Mouse (Mus musculus) hindbrain, embryonic 16.5 days (tissue): ENCODE measurements at regions not wholly inside any gene's neighbourhood (a gene's known extent, or its start where the extent isn't known, plus 50 kb on each side); places are given as distances from the start of the nearest gene placed in this dataset.
A peak's percentile ranks its signal among the peaks of the same experiment; 100 is the strongest.

ENCODE experiments used
- ATAC-seq: fragments of 200-750 bp; cut with Nextera tagmentation; 2 replicates; pipeline ENCODE4 v1.8.0; 2017; ENCODE audit warnings: moderate TSS enrichment, moderate library complexity
- H3K27ac ChIP-seq: fragments of 300-500 bp; sonication (generic); 2 replicates; pipeline ENCODE4 v1.5.1; 2014; ENCODE audit warnings: low read depth, mild to moderate bottlenecking, control low read depth, low read length, moderate library complexity
- H3K27me3 ChIP-seq: fragments of 300-500 bp; sonication (generic); replicated peaks from 2 replicates; pipeline ENCODE4 v1.6.1; 2014; ENCODE audit warnings: low read length; ENCODE audit not compliant: control insufficient read depth, insufficient read depth
- H3K36me3 ChIP-seq: fragments of 300-500 bp; sonication (generic); 2 replicates; pipeline ENCODE4 v1.6.1; 2014; ENCODE audit warnings: mild to moderate bottlenecking, low read length, moderate library complexity, mixed read lengths; ENCODE audit not compliant: control insufficient read depth, insufficient read depth
- H3K4me1 ChIP-seq: fragments of 300-500 bp; sonication (generic); 2 replicates; pipeline ENCODE4 v1.6.1; 2014; ENCODE audit warnings: low read depth, low read length; ENCODE audit not compliant: control insufficient read depth, insufficient read depth
- H3K4me2 ChIP-seq: fragments of 300-500 bp; sonication (generic); 2 replicates; pipeline ENCODE4 v1.6.1; 2014; ENCODE audit warnings: mild to moderate bottlenecking, low read length, control low read depth, moderate library complexity
- H3K4me3 ChIP-seq: fragments of 300-500 bp; sonication (generic); 2 replicates; pipeline ENCODE4 v1.5.1; 2014; ENCODE audit warnings: mild to moderate bottlenecking, low read length, control low read depth, moderate library complexity
- H3K9ac ChIP-seq: fragments of 300-500 bp; sonication (generic); 2 replicates; pipeline ENCODE4 v1.6.1; 2014; ENCODE audit warnings: low read depth, mild to moderate bottlenecking, control low read depth, low read length, moderate library complexity
- H3K9me3 ChIP-seq: fragments of 300-500 bp; sonication (generic); 2 replicates; pipeline ENCODE4 v1.6.1; 2014; ENCODE audit warnings: mild to moderate bottlenecking, low read length, moderate library complexity; ENCODE audit not compliant: control insufficient read depth
- WGBS: fragments of 180-500 bp; shearing (Covaris S2); extraction: QIAGEN DNeasy Blood & Tissue Kit; methylation state at CpG from one replicate; pipeline ENCODE4 v1.1.7; 2014; 5-methylcytosine and 5-hydroxymethylcytosine counted together

- no peaks in the 10 kb centered on the region for H3K27me3 ChIP-seq
- H3K27ac ChIP-seq = no peak overlapping the region
- H3K9me3 ChIP-seq = no peaks in the 10 kb centered on the region
- H3K4me2 ChIP-seq = no peak overlapping the region
- 92% methylated on average over 2 of the region's 2 CpGs for WGBS
- ATAC-seq = no peak
- H3K9ac ChIP-seq = no peak overlapping the region
- no peaks in the 10 kb centered on the region for H3K36me3 ChIP-seq
- no peaks in the 10 kb centered on the region for H3K4me1 ChIP-seq
- no peak overlapping the region for H3K4me3 ChIP-seq
These were observed 218.8 kb downstream of the Ttll7 start for GRCm38 (mm10) chr3:147070972-147071371.

- Histone ChIP-seq H3K27ac (no peak overlapping the region), H3K4me2 (no peak overlapping the region), H3K4me3 (no peak overlapping the region), H3K27me3 (no peaks in the 10 kb centered on the region), H3K9ac (no peak overlapping the region), H3K9me3 (no peaks in the 10 kb centered on the region), H3K36me3 (no peaks in the 10 kb centered on the region), H3K4me1 (no peaks in the 10 kb centered on the region; the same call in 1 of the 2 replicates)
- ATAC-seq = no peak
- 72% methylated on average over 3 of the region's 3 CpGs for WGBS
These were observed 228.0 kb downstream of the Ttll7 start for GRCm38 (mm10) chr3:147080197-147080596.

DNA sequence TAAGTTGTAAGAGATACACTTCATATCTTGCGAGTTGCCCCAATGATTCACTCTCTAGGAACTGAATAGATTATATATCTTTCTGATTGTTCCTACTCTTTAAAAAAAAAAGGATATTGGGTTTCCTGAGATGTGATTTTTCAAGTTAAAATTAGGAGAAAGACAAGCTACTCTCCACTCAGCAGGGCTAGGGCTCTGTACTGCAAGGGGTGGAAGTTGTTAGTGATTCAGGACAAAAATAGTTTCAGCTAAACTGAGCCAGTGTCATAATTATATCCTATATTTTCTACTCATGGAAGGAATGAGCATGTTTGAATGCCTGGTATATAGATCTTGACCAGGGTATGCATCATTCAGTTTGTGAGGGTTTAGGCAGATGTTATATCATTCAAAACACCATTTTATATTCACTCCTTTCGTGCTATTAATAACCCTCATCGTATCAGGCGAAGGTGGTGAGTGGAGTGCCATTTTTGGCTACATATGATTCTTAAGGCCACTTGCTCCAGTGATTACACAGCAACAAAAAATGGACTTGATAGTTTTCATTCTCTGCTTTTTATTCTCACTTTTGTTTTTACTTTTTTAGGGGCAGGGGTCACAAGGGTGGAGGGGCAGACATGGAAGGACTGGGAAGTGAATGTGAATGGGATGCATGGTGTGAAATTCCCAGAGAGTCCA lies 228.7 kb downstream of the Ttll7 start:
- Histone ChIP-seq H3K36me3 (no peaks in the 10 kb centered on the region), H3K4me2 (no peak overlapping the region), H3K9me3 (no peaks in the 10 kb centered on the region), H3K4me3 (no peak overlapping the region), H3K27ac (no peak overlapping the region), H3K27me3 (no peaks in the 10 kb centered on the region), H3K4me1 (no peaks in the 10 kb centered on the region; the same call in 1 of the 2 replicates), H3K9ac (no peak overlapping the region)
- WGBS = 68% methylated on average over 4 of the region's 4 CpGs
- ATAC-seq = no peak

- no peaks in the 10 kb centered on the region; the same call in 1 of the 2 replicates for H3K4me1 ChIP-seq
- H3K36me3 ChIP-seq = no peaks in the 10 kb centered on the region
- ATAC-seq = no peak
- H3K9me3 ChIP-seq = no peaks in the 10 kb centered on the region
- H3K27ac ChIP-seq = no peak overlapping the region
- H3K27me3 ChIP-seq = no peaks in the 10 kb centered on the region
- H3K4me2 ChIP-seq = no peak overlapping the region
- WGBS = 60% methylated on average over 9 of the region's 9 CpGs
- no peak overlapping the region for H3K9ac ChIP-seq
- no peak overlapping the region for H3K4me3 ChIP-seq
These were observed 229.6 kb downstream of the Ttll7 start for GRCm38 (mm10) chr3:147081763-147082162.

- Histone ChIP-seq H3K4me2 (no peak overlapping the region), H3K27ac (no peak overlapping the region), H3K36me3 (no peaks in the 10 kb centered on the region), H3K4me1 (no peaks in the 10 kb centered on the region; the same call in 1 of the 2 replicates), H3K9ac (no peak overlapping the region), H3K27me3 (no peaks in the 10 kb centered on the region), H3K9me3 (no peaks in the 10 kb centered on the region), H3K4me3 (no peak overlapping the region)
- no peak for ATAC-seq
- 18% methylated on average over 7 of the region's 7 CpGs for WGBS
These were observed 230.2 kb downstream of the Ttll7 start for GRCm38 (mm10) chr3:147082255-147082943.

GRCm38 (mm10) chr3:147083374-147083773 lies 231.2 kb downstream of the Ttll7 start:
- Histone ChIP-seq H3K9ac (no peak overlapping the region; the same call in 1 of the 2 replicates), H3K27ac (no peak overlapping the region), H3K4me3 (peak overlapping the region; percentile 9; the same call in 1 of the 2 replicates), H3K27me3 (no peaks in the 10 kb centered on the region), H3K4me1 (no peaks in the 10 kb centered on the region; the same call in 1 of the 2 replicates), H3K4me2 (peak overlapping the region; percentile 50), H3K9me3 (no peaks in the 10 kb centered on the region), H3K36me3 (no peaks in the 10 kb centered on the region)
- ATAC-seq = no peak; the same call in 1 of the 2 replicates
- WGBS = 21% methylated on average over 11 of the region's 11 CpGs

- Histone ChIP-seq H3K4me3 (no peak overlapping the region), H3K27me3 (no peaks in the 10 kb centered on the region), H3K9ac (no peak overlapping the region), H3K27ac (no peak overlapping the region), H3K36me3 (no peaks in the 10 kb centered on the region), H3K9me3 (no peaks in the 10 kb centered on the region), H3K4me1 (no peaks in the 10 kb centered on the region; the same call in 1 of the 2 replicates), H3K4me2 (no peak overlapping the region; the same call in 1 of the 2 replicates)
- ATAC-seq = no peak
- 50% methylated on average over 4 of the region's 4 CpGs for WGBS
These were observed 231.7 kb downstream of the Ttll7 start for GRCm38 (mm10) chr3:147083823-147084222.

GRCm38 (mm10) chr3:147084624-147085189 lies 232.5 kb downstream of the Ttll7 start:
- Histone ChIP-seq H3K27me3 (no peaks in the 10 kb centered on the region), H3K4me3 (no peak overlapping the region), H3K4me1 (no peaks in the 10 kb centered on the region; the same call in 1 of the 2 replicates), H3K4me2 (no peak overlapping the region), H3K9me3 (no peaks in the 10 kb centered on the region), H3K36me3 (no peaks in the 10 kb centered on the region), H3K9ac (no peak overlapping the region), H3K27ac (no peak overlapping the region)
- WGBS = 39% methylated on average over 9 of the region's 9 CpGs
- ATAC-seq = no peak

DNA sequence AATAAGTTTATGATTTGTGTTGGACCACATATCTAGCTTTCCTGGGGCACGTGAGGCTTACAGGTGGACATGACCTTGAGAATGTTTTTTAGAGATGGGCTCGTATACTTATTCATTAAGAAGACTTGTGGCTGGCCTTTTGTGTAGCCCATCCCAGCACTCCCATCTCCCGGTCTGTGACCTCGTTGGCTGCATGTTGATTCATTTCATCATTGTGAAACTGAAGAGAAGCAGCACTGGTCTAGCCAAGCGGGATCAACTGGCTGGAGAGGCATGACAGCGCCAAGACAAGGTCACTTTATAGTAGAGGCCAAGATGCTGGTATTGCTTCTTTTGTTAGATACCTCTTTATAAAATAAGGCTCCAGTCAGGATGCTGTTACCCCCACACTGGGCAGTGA lies 236.0 kb downstream of the Ttll7 start:
- Histone ChIP-seq H3K27me3 (no peaks in the 10 kb centered on the region), H3K4me2 (no peak overlapping the region), H3K4me1 (peaks cover 4% of the 10 kb centered on the region), H3K9ac (no peak overlapping the region), H3K36me3 (no peaks in the 10 kb centered on the region), H3K4me3 (no peak overlapping the region), H3K27ac (no peak overlapping the region), H3K9me3 (no peaks in the 10 kb centered on the region)
- no peak for ATAC-seq
- WGBS = 82% methylated on average over 6 of the region's 6 CpGs
